Mouse (Mus musculus): Measurements from ENCODE around the gene Ngfr. TPM values are rescaled to one million over a fixed set of nuclear protein-coding genes. Genes with fewer than 3 reads are reported as not detected.

Gene Ngfr
- total and polyA plus RNA-seq, 3 experiments, result not detected

GRCm38 (mm10) chr11:95576299-95576698, 11.2 kb downstream of the Ngfr start:
- Histone ChIP-seq H3K36me3 (ENCODE audit: control insufficient read depth in 1 of 2, insufficient read depth in 2 of 2, low read length in 2 of 2) (no peaks in the 10 kb centered on the region), H3K27ac (ENCODE audit: control insufficient read depth, low read depth, low read length) (no peak overlapping the region), H3K4me3 (ENCODE audit: control insufficient read depth in 1 of 2, insufficient read depth in 1 of 2, low read depth in 2 of 2, low read length in 2 of 2) (no peak overlapping the region), H3K27me3 (ENCODE audit: control insufficient read depth in 1 of 2, insufficient read depth in 2 of 2, low read length in 2 of 2) (no peaks in the 10 kb centered on the region; a peak in 2 of 4 replicates), H3K9me3 (replicated peaks; ENCODE audit: insufficient read depth, low read length) (no peaks in the 10 kb centered on the region), H3K79me2 (ENCODE audit: control insufficient read depth, insufficient read depth, low read length, poor library complexity) (no peaks in the 10 kb centered on the region), H3K9ac (ENCODE audit: control insufficient read depth, low read depth, low read length, poor library complexity, severe bottlenecking) (no peak overlapping the region), H3K4me1 (ENCODE audit: control insufficient read depth in 1 of 2, insufficient read depth in 2 of 2, low read length in 2 of 2) (peaks cover 0 to 6% of the 10 kb centered on the region in 2 experiments; a peak in 1 of 4 replicates)
- DNase-seq (ENCODE audit: low read depth, low spot score), result no peak
- no peak for TF ChIP-seq BHLHE40 (IDR thresholded peaks at IDR 0.05; ENCODE audit: borderline replicate concordance, low read depth, low read length)
- no peak for TF ChIP-seq SMC3 (IDR thresholded peaks at IDR 0.05; ENCODE audit: low read depth, low read length)
- no peak for TF ChIP-seq NRF1 (IDR thresholded peaks at IDR 0.05; ENCODE audit: insufficient read depth, low read depth, low read length, poor library complexity, severe bottlenecking)

- Histone ChIP-seq H3K9me3 (replicated peaks; ENCODE audit: insufficient read depth, low read length) (no peaks in the 10 kb centered on the region), H3K36me3 (ENCODE audit: control insufficient read depth in 1 of 2, insufficient read depth in 2 of 2, low read length in 2 of 2) (no peaks in the 10 kb centered on the region), H3K9ac (ENCODE audit: control insufficient read depth, low read depth, low read length, poor library complexity, severe bottlenecking) (no peak overlapping the region), H3K79me2 (ENCODE audit: control insufficient read depth, insufficient read depth, low read length, poor library complexity) (no peaks in the 10 kb centered on the region), H3K4me3 (ENCODE audit: control insufficient read depth in 1 of 2, insufficient read depth in 1 of 2, low read depth in 2 of 2, low read length in 2 of 2) (no peak overlapping the region), H3K27me3 (ENCODE audit: control insufficient read depth in 1 of 2, insufficient read depth in 2 of 2, low read length in 2 of 2) (no peaks in the 10 kb centered on the region; a peak in 2 of 4 replicates), H3K27ac (ENCODE audit: control insufficient read depth, low read depth, low read length) (no peak overlapping the region), H3K4me1 (ENCODE audit: control insufficient read depth in 1 of 2, insufficient read depth in 2 of 2, low read length in 2 of 2) (peaks cover 0 to 6% of the 10 kb centered on the region in 2 experiments; a peak in 1 of 4 replicates)
- no peak for DNase-seq (ENCODE audit: low read depth, low spot score)
- no peak for TF ChIP-seq SMC3 (IDR thresholded peaks at IDR 0.05; ENCODE audit: low read depth, low read length)
- TF ChIP-seq BHLHE40 (IDR thresholded peaks at IDR 0.05; ENCODE audit: borderline replicate concordance, low read depth, low read length), result no peak
- TF ChIP-seq TBP (IDR thresholded peaks at IDR 0.05; ENCODE audit: low read depth, low read length), result no peak
- no peak for TF ChIP-seq ZC3H11A (IDR thresholded peaks at IDR 0.05; ENCODE audit: low read depth, low read length)
- TF ChIP-seq JUND (IDR thresholded peaks at IDR 0.05; ENCODE audit: low read depth, low read length), result no peak
- TF ChIP-seq SIN3A (IDR thresholded peaks at IDR 0.05; ENCODE audit: low read length), result no peak
- no peak for TF ChIP-seq POLR2AphosphoS2 (IDR thresholded peaks at IDR 0.05; ENCODE audit: low read length)
- no peak for TF ChIP-seq MEF2A (IDR thresholded peaks at IDR 0.05; ENCODE audit: extremely low read depth, insufficient replicate concordance, low read depth, low read length, poor library complexity, severe bottlenecking)
Observed at GRCm38 (mm10) chr11:95575791-95576190, 11.7 kb downstream of the Ngfr start.

- Histone ChIP-seq H3K36me3 (ENCODE audit: control insufficient read depth in 1 of 2, insufficient read depth in 2 of 2, low read length in 2 of 2) (no peaks in the 10 kb centered on the region), H3K79me2 (ENCODE audit: control insufficient read depth, insufficient read depth, low read length, poor library complexity) (no peaks in the 10 kb centered on the region), H3K4me3 (ENCODE audit: control insufficient read depth in 1 of 2, insufficient read depth in 1 of 2, low read depth in 2 of 2, low read length in 2 of 2) (no peak overlapping the region), H3K9me3 (replicated peaks; ENCODE audit: insufficient read depth, low read length) (no peaks in the 10 kb centered on the region), H3K27ac (ENCODE audit: control insufficient read depth, low read depth, low read length) (no peak overlapping the region), H3K9ac (ENCODE audit: control insufficient read depth, low read depth, low read length, poor library complexity, severe bottlenecking) (no peak overlapping the region), H3K27me3 (ENCODE audit: control insufficient read depth in 1 of 2, insufficient read depth in 2 of 2, low read length in 2 of 2) (peaks cover 0 to 2% of the 10 kb centered on the region in 2 experiments; a peak in 2 of 4 replicates), H3K4me1 (ENCODE audit: control insufficient read depth in 1 of 2, insufficient read depth in 2 of 2, low read length in 2 of 2) (peaks cover 0 to 6% of the 10 kb centered on the region in 2 experiments; a peak in 1 of 4 replicates)
- TF ChIP-seq ZKSCAN1 (IDR thresholded peaks at IDR 0.05; ENCODE audit: low read depth, low read length) (no peak), RAD21 (IDR thresholded peaks at IDR 0.05; ENCODE audit: low read depth, low read length) (no peak), ZC3H11A (IDR thresholded peaks at IDR 0.05; ENCODE audit: low read depth, low read length) (no peak), MYC (IDR thresholded peaks at IDR 0.05; ENCODE audit: low read depth, low read length) (no peak), RCOR1 (IDR thresholded peaks at IDR 0.05; ENCODE audit: low read depth, low read length) (no peak), E2F4 (IDR thresholded peaks at IDR 0.05; ENCODE audit: borderline replicate concordance, low read depth, low read length) (no peak), SIN3A (IDR thresholded peaks at IDR 0.05; ENCODE audit: low read length) (no peak), MYB (IDR thresholded peaks at IDR 0.05; ENCODE audit: low read depth, low read length) (no peak)
- no peak for DNase-seq (ENCODE audit: low read depth, low spot score)
Observed at GRCm38 (mm10) chr11:95574786-95575334, 12.7 kb downstream of the Ngfr start.
